Mouse (Mus musculus) adrenal gland, adult 2 months (tissue): ENCODE results near the gene Osgep. TPM values are rescaled to one million over a fixed set of nuclear protein-coding genes. Genes with fewer than 3 reads are reported as not detected.
"Not testable (repeated sequence)": the region's sequence is repeated elsewhere in the genome, so short reads cannot be mapped to it uniquely, and the experiment has no call there.

Experiments used
- DNase-seq: peaks from one replicate; pipeline ENCODE4 v3.0.0; 2021
- polyA plus RNA-seq: library from polyadenylated mRNA; depleted of rRNA; stranded (reverse); fragments of >200 nt; gene quantifications from 2 replicates; pipeline ENCODE4 v1.2.3, GENCODE M21; 2012; rRNA removed
- total RNA-seq, 2 experiments: library from RNA; stranded (reverse); gene quantifications; 2 replicates each; pipeline ENCODE4 v1.2.3; 2021

The Osgep gene
- total and polyA plus RNA-seq, 3 experiments, result 37.7 to 149 (median 45.0) TPM

DNA sequence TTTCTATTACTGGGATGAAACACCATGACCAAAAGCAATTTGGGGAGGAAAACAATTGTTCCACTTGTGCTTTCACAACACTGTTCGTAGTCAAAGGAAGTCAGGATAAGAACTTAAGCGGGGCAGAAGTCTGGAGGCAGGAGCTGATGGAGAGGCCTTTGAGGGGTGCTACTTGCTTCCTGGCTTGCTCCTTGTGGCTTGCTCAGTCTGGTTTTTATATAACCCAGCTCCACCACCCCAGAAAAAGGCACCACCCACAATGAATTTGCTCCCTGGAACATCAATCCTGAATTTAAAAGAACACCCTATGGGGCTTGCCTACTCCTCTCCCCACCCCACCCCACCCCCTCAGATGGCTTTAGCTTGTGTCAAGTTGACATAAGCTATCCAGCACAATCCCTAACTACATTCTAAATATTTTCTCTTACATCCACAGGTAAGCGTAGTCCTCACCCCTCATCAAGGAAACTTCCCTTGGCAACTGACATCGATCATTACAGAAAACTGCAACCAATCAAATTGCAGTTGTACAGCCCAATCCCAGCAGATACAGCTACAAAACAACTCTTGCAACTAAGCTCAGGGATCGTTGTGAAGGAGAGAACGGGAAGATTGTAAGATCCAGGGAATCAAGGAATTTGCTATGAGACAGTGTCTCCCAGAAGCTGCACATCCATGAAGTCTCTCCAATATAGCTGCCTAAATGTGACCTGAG, 48.3 kb downstream of the Osgep start:
- no peak for DNase-seq

DNA sequence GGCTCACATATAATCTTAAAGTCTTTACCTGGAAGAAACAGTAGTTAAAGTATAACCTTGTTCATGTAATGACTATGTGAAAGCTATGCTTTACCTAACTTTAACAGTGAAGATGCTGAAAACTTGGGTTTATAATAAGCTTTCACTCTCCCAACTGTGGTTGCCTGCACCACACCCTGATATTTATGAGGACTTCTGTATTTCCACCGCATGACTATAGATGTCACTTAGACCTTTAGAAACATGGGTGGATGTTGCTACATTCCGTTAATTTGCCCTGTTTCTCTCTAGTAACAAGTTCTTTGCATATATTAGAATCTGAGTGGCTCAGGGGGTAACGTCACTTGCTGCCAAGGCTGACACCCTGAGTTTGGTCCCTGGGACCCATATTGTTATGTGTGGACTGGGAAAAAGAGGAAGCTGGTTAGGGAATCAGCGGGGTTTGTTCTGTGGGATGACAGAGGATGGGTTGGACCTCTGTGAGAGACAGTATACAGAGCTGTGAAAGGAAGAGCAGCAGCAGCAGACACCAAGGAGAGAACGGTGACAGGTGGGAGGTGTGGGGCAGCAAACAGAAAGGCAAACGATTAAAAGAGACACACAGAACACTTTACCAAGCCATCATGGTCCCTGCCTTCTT, 49.0 kb downstream of the Osgep start:
- no peak for DNase-seq

DNA sequence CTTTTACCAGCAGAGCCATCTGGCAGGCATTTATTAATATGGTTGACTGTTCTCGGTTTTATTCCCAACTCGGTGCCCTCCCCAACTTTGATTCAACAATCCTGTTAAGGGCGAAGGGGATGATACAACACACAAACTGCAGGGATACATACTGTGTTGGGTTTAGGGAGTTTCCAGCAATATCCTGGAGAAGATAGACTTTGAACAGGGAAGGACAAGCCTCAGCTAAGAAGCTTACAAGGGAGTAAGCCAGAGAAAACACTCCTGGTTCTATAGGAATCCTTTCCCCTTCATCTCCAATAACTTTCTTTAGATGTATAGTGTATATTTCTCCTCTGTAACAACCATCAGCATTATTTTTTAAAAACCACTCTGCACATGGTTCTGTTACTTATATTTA, 49.5 kb downstream of the Osgep start:
- no peak for DNase-seq

DNA sequence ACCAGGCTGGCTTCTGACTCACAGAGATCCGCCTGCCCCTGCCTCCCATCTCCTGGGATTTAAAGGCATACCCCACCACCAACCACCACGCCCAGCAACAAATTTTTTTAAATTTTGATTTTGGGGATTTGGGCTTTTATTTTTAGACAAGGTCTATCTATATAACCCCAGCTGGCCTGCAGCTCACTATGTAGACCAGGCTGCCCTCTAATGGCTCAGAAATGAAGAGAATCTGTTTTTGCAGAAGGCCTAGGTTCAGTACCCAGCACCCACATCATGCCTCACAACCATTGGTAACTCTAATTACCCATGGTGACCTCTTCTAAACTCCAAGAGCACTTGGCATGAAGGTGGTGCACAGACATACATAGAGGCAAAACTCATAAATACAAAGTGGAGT, 53.4 kb downstream of the Osgep start:
- no peak for DNase-seq

DNA sequence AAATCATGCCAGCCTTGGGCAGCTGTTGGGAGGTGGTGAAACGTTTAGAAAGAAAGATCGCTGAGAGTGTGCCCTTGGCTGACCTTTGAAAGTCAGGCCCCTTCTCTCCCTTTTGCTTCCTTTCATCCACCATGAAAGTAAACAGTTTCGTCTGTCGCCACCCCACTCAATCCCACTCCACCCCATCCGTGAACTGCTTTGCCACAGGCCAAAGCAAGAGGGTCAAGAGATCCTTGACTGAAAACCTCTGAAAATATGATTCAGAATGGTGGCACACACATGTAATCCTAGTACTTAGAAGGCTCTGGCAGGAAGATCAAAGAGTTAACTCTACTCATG, 53.9 kb downstream of the Osgep start:
- no peak for DNase-seq

DNA sequence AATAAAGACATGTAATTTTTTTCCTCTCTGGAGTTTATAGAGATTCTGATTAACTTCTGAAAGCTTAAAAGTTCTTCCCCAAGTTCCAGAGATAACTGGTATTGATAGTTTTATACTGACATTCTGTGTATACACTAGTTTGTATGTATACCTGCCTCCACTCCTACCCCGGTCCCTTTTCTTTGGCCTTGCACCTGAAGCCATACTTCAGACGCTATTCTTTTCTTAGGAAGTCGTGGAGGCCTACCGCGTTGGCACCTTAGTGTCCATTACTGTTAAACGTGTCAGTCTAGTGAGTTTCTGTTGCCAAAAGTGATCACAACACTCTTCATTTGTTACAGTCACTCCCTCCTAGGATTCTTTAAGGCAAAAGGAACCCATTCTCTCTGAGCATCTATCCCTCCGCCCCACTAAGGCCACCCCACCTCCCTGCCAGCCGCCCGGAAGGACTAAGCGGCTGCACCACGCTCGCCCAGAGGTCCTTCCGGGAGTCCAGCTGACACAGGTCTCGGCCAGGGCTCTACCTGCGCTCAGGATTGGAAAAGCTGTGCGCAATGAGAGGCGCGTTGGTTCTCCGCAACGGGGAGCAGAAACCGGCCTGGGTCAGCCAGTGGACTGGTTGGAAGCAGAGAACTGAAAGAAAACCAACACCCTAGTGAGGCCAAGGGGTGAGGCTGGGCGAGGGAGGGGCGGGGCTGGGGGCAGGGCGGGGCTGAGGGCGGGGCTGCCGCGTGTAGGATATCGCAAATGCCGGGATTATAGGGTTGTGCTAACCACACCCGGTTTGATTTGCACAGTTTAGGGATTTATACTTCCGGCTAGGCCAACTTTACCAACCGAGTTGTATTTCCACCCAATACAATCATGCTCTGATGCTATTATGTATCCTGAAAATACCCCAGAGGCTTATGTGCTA, 54.5 kb downstream of the Osgep start, which contains the start of gene Tep1:
Gene Tep1, minus strand, starts transcription at position 672 of the 916 bp plus-strand sequence.
- peak; percentile 89 for DNase-seq

DNA sequence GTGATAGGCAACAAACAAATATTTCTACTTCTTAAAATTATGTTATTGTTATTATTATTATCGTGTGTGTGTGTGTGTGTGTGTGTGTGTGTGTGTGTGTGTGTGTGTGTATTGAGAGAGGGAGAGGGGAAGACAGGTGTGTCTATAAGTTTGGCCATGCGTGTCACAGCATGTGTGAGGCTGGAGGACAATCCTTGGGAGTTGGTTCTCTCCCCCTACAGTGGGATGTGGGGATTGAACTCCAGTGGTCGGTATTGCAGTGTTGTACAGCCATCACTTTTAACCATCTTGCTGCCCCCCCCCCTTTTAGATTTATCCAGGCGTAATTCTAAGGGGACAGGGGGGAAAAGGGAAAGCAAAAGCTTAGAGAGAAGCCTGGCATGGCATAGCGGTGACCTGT, 56.0 kb downstream of the Osgep start:
- no peak for DNase-seq

DNA sequence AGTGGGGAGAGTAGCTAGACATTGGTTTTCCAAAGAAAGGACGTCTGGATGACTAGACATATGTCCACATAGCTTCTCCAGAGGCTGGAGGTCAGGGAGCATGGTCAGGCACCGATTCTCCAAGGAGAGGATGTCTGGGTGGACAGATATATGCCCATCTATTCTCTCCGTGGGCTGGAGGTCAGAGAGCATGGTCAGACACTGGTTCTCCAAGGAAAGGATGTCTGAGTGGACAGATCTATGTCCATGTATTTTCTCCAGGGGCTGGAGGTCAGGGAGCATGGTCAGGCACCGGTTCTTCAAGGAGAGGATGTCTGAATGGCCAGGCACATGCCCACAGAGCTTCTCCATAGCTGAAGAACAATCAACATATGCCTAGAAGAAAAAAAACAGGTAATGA, 56.5 kb downstream of the Osgep start:
- no peak for DNase-seq

DNA sequence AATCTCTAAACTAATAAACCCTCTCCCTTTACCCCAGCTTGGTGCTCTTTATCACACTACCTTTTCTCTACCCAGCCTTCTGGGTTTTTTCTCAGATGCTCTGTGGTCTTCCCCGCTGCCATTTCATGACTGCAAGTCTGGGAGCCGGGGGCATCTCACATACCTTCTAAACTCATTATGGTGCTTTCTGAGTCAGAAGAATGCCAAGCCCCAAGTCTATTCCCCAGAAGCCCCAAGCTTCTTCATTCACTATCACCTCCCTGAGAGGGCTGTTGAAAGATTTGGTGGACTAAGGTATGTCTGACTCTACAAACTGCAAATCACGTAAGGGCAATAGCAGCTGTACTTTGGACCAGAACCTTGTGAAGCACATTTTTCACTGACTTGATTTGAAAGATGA, 57.7 kb downstream of the Osgep start:
- no peak for DNase-seq

DNA sequence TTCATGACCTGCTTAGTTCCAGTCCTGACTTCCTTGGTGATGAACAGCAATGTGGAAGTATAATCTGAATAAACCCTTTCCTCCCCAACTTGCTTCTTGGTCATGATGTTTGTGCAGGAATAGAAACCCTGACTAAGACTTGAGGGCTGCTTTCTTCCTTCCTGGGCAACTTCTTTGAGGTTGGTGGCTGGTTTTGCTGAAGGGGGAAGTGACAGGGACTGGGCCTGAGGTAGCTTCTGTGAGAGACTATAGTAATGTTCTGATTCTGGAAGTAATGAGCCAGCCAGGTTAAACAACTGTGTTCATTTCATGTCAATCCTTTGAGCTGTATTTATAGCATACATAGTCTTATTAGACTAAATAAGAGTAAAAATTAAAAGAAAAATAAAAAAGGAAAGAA, 59.7 kb downstream of the Osgep start:
- not testable (repeated sequence) for DNase-seq

DNA sequence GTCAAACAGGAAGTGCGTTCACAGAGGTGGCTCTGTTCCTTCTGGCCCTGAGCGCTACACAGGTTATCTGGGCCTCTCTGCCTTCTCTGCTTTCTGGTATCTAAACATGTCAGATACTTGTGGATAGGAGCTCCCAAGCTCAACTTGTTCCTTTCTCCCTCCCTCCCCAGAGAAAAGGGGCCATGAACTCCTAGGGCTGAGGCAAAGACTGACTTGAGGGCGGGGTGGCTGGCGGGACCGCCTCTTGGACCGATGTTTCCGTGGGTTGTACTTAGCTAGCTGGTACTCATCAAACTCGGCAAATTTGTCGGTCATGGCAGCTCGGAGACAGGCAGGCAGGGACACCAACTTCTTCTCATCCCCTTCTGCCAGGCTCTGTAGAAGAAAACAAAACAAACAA, 62.1 kb downstream of the Osgep start:
- DNase-seq, result no peak

Other genes with a start within 250 kb of the Osgep start
- gene Olfr747, start 231.7 kb downstream of the Osgep start, total RNA-seq, result not detected
- gene Olfr747, start 231.7 kb downstream of the Osgep start, polyA plus RNA-seq, result not detected in 2 replicates
- not detected for gene Olfr748, start 217.5 kb downstream of the Osgep start, total RNA-seq
- gene Olfr748, start 217.5 kb downstream of the Osgep start, polyA plus RNA-seq, result not detected in 2 replicates
- gene Olfr749, start 179.8 kb downstream of the Osgep start, total RNA-seq, result not detected
- not detected in 2 replicates for gene Olfr749, start 179.8 kb downstream of the Osgep start, polyA plus RNA-seq
- 10 to 100 TPM; 29.6 to 45.5 TPM for gene Ttc5, start 139.4 kb downstream of the Osgep start, total RNA-seq
- gene Ttc5, start 139.4 kb downstream of the Osgep start, polyA plus RNA-seq, result 14.1 and 15.5 TPM in 2 replicates
- not detected for gene Ccnb1ip1, start 117.2 kb downstream of the Osgep start, total RNA-seq
- not detected in 2 replicates for gene Ccnb1ip1, start 117.2 kb downstream of the Osgep start, polyA plus RNA-seq
- gene Parp2, start 117.1 kb downstream of the Osgep start, total RNA-seq, result 10 to 100 TPM; 22.3 to 26.0 TPM
- gene Parp2, start 117.1 kb downstream of the Osgep start, polyA plus RNA-seq, result 3.5 and 4.0 TPM in 2 replicates
- 10 to 100 TPM; 15.5 to 17.5 TPM for gene Tep1, start 54.3 kb downstream of the Osgep start, total RNA-seq
- gene Tep1, start 54.3 kb downstream of the Osgep start, polyA plus RNA-seq, result 16.0 and 18.9 TPM in 2 replicates
- gene Klhl33, start 27.4 kb downstream of the Osgep start, total RNA-seq, result 1 to 10 TPM in 1 of 2 experiments, under 1 TPM in 1; 0.46 to 1.0 TPM
- 0.45 and 1.0 TPM in 2 replicates for gene Klhl33, start 27.4 kb downstream of the Osgep start, polyA plus RNA-seq
- 10 to 100 TPM; 54.7 to 80.9 TPM for gene Apex1, start 75 bp upstream of the Osgep start, total RNA-seq
- 20.9 and 27.1 TPM in 2 replicates for gene Apex1, start 75 bp upstream of the Osgep start, polyA plus RNA-seq
- 10 to 100 TPM; 56.7 to 69.6 TPM for gene Pip4p1, start 6.0 kb upstream of the Osgep start, total RNA-seq
- gene Pip4p1, start 6.0 kb upstream of the Osgep start, polyA plus RNA-seq, result 120 and 125 TPM in 2 replicates
- gene Pnp, start 6.2 kb upstream of the Osgep start, total RNA-seq, result 10 to 100 TPM; 31.2 to 46.1 TPM
- 10.1 and 12.3 TPM in 2 replicates for gene Pnp, start 6.2 kb upstream of the Osgep start, polyA plus RNA-seq
- gene Gm49342, start 19.6 kb upstream of the Osgep start, total RNA-seq, result 10 to 100 TPM; 45.4 to 64.1 TPM
- 2.9 and 4.5 TPM in 2 replicates for gene Gm49342, start 19.6 kb upstream of the Osgep start, polyA plus RNA-seq
- gene Pnp2, start 31.1 kb upstream of the Osgep start, total RNA-seq, result 1 to 10 TPM; 1.5 to 2.5 TPM
- 0.37 and 0.49 TPM in 2 replicates for gene Pnp2, start 31.1 kb upstream of the Osgep start, polyA plus RNA-seq
- under 1 TPM; 0.24 to 0.26 TPM for gene Rnase10, start 82.9 kb upstream of the Osgep start, total RNA-seq
- gene Rnase10, start 82.9 kb upstream of the Osgep start, polyA plus RNA-seq, result not detected in 2 replicates
- gene Rnase9, start 117.0 kb upstream of the Osgep start, total RNA-seq, result not detected
- not detected in 2 replicates for gene Rnase9, start 117.0 kb upstream of the Osgep start, polyA plus RNA-seq
- gene Rnase11, start 125.3 kb upstream of the Osgep start, total RNA-seq, result not detected
- not detected in 2 replicates for gene Rnase11, start 125.3 kb upstream of the Osgep start, polyA plus RNA-seq
- not detected for gene Rnase12, start 132.8 kb upstream of the Osgep start, total RNA-seq
- not detected in 2 replicates for gene Rnase12, start 132.8 kb upstream of the Osgep start, polyA plus RNA-seq
- gene Olfr750, start 149.5 kb upstream of the Osgep start, total RNA-seq, result under 1 TPM in 1 of 2 experiments, not detected in 1; 0.06 TPM
- gene Olfr750, start 149.5 kb upstream of the Osgep start, polyA plus RNA-seq, result not detected in 2 replicates
- gene Rnase4, start 166.2 kb upstream of the Osgep start, total RNA-seq, result 10 to 100 TPM; 45.5 to 71.4 TPM
- 33.7 and 34.7 TPM in 2 replicates for gene Rnase4, start 166.2 kb upstream of the Osgep start, polyA plus RNA-seq
- gene Ang, start 166.3 kb upstream of the Osgep start, total RNA-seq, result 1 to 10 TPM; 4.4 to 7.7 TPM
- gene Ang, start 166.3 kb upstream of the Osgep start, polyA plus RNA-seq, result 2.9 and 3.2 TPM in 2 replicates
- gene Eddm3b, start 189.5 kb upstream of the Osgep start, total RNA-seq, result not detected
- gene Eddm3b, start 189.5 kb upstream of the Osgep start, polyA plus RNA-seq, result not detected in 2 replicates
- 1 to 10 TPM; 1.5 to 1.6 TPM for gene Rnase6, start 199.0 kb upstream of the Osgep start, total RNA-seq
- 0.89 and 0.92 TPM in 2 replicates for gene Rnase6, start 199.0 kb upstream of the Osgep start, polyA plus RNA-seq
- 1 to 10 TPM in 1 of 2 experiments, not detected in 1; 2.3 TPM for gene Rnase1, start 221.9 kb upstream of the Osgep start, total RNA-seq
- gene Rnase1, start 221.9 kb upstream of the Osgep start, polyA plus RNA-seq, result not detected in 2 replicates
- not detected for gene Rnase2b, start 237.4 kb upstream of the Osgep start, total RNA-seq
- not detected in 2 replicates for gene Rnase2b, start 237.4 kb upstream of the Osgep start, polyA plus RNA-seq